Mouse (Mus musculus): ENCODE data around the gene Amacr.
A peak's percentile ranks its signal among the peaks of the same experiment; 100 is the strongest.
"Not testable (repeated sequence)": the region's sequence is repeated elsewhere in the genome, so short reads cannot be mapped to it uniquely, and the experiment has no call there.

Gene Amacr

GRCm38 (mm10) chr15:10981377-10982063 is at the start of gene Amacr:
Gene Amacr, plus strand, starts transcription at chr15:10981756.
- DNase-seq (ENCODE audit: low spot score), result peak; percentile 88

- DNase-seq (ENCODE audit: low spot score), result no peak
Observed at GRCm38 (mm10) chr15:10933930-10934329, 47.6 kb upstream of the Amacr start.

DNA sequence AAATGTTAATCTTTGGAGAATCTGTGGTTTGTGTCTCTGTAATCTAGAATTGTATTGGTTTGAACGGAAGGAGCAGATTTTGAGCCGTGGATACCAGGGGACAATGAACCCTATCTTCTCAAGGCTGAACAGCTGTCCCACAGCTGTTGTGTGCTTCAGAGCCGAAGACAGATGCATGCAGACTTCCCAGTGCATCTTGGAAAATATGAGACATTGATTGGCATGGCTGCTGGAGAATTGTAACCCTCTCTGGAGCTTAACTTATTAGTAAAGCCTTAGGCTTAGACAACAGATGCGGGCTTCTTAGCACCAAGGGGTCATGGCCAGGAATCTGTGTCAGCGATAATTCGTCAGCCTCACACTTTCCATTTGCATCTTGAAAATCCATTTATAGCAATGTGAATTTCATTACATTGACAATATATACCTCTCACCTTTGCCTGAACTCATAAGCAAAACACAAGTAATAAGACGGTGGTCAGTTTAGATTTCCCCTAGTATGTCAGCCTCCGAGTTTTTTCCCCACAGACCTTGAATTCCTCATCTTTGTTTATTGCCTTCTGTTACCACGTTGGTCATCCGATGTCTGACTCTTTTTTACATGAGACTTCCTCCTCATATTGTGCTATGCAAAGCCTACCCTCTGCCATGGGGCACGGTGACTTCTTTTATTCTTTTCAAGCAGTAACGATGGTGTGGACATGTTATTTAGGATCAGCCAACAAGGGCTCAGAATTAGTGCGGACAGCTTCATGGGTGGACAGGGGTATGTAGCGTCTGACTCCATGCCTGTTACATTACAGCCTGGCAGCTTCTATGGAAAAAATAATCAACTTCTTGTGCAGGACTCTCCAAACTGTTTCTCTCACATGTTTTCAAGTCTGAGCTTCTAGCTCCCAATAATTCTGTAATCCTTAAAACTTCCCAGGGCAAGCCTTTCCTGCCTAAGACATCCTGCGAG is 41.1 kb upstream of the Amacr start:
- DNase-seq (ENCODE audit: low spot score), result no peak

GRCm38 (mm10) chr15:10941901-10942300 is 39.7 kb upstream of the Amacr start:
- no peak for DNase-seq (ENCODE audit: low spot score)

DNA sequence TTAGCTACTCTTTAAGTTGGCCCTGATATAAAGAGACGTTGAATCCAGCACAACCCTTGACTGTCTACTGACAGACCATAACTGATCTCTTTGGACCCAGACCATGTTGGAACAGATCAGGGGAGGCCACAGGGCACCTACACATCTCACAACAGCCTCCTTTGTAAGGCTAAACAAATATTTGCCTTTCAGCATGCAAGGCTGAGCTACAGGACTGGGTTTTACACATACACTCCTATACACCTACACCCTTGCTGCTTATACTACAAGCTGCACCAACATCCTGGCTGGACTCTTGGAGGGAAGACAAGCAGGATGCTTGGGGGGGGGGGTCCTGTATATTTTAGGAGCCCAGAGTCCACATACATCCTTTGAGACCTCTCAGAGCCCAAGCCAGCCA is 33.7 kb upstream of the Amacr start:
- no peak for DNase-seq (ENCODE audit: low spot score)

DNA sequence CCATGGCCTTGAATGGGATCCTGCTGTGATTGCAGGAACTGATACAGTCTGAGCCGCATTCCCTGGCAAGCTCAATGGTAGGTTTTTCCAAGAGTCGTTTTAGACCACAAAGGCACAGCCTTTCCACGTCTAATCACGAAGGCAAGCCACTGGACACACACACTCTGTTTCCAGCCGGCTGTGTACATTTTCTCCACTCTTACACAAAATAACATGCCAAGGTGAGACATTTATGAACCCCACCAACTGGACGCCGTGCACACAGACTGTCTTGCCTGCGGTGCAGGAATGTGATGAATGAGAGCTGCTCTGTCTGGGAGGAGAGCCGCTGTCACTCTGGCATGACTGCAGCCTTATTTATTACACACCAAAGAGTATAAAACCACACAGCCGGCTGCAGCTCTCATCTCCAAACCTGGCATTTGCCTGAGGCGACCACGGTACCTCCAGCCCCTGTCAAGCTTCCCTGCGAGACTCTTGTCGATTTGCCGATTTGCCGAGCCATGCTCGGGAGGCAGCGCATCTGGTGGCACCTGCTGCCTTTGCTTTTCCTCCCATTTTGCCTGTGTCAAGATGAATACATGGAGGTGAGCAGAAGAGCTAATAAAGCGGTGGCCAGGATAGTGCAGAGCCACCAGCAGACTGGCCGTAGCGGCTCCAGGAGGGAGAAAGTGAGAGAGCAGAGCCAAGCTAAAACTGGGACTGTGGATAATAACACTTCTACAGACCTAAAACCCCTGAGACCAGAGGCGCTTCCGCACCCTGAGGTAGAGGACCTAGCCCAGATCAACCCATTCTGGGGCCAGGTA is 29.4 kb upstream of the Amacr start, which contains the start of gene C1qtnf3:
TSS of gene C1qtnf3 (plus strand) at position 382 of the 809 bp plus-strand sequence.
- no peak for DNase-seq (ENCODE audit: low spot score)

GRCm38 (mm10) chr15:10952760-10953305 is 28.7 kb upstream of the Amacr start:
- DNase-seq (ENCODE audit: low spot score), result no peak

GRCm38 (mm10) chr15:10953465-10953864 is 28.1 kb upstream of the Amacr start:
- no peak for DNase-seq (ENCODE audit: low spot score)

DNA sequence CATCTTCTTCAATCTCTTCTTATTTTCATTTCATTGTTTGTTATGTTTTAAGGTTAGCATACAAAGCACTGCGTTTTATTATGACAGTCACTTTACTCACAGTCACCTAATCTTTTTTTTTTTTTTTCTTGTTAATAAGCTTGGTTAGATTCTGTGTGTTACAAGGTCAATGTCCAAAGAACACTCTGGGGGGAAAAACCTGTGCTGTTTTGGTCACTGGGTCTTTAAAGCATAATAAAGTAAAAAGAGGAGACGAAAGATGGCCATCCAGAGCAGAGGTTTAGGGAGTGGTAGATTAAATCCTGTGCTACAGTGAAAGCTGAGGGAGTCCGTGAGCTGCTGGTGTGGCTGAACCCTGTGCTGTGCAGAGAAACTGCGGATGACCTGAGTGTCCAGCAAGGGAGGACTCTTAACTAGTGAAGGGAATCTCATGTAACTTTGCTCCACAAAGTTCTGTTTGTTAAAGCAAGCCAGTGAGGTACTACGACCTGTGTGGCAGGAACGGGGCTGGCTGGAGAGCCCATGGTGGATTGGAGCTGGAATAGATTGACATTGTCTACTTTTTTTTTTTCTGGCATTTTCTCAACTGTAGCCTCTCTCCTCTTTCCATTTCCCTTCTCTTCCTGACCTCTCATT is 27.1 kb upstream of the Amacr start:
- no peak for DNase-seq (ENCODE audit: low spot score)

GRCm38 (mm10) chr15:10955156-10955555 is 26.4 kb upstream of the Amacr start:
- DNase-seq (ENCODE audit: low spot score), result no peak

DNA sequence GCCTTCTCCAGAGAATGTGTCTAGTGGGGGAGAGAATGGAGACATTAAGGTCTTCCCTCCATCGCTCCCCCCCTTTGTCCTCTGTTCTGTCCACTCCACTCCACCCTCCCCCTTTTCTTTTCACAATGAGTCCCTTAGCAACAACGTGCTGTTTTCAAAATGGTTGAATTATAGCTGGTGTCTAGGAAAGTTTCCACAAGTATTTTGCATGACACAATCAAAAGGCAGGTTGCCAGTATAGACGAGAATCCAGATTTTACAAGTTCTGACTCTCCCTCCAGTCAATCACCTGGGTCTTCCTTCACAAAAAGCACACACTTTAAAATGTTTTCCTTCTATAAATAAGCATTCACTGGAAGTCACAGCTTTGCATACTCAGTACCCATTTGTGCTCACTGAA is 24.9 kb upstream of the Amacr start:
- no peak for DNase-seq (ENCODE audit: low spot score)

GRCm38 (mm10) chr15:10959277-10960026 is 22.1 kb upstream of the Amacr start:
- DNase-seq (ENCODE audit: low spot score), result no peak

DNA sequence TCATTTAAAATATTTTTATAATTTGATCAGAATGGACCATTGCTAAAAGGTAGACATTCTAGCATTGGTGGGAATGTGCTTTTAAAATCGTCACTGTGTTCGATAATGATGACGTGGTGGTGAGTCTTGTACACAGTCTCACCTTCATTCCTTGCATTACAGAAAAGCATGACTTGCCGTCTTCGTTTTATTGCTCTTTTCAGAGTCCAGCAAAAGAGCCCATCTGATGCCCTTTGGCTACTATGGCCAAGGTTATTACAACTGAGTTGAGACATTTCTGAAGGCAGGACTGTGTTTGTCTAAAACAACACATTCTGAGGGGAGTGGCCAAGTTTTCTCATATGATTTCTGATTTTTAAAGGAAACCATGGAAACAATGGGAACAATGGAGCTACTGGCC is 21.3 kb upstream of the Amacr start:
- no peak for DNase-seq (ENCODE audit: low spot score)

DNA sequence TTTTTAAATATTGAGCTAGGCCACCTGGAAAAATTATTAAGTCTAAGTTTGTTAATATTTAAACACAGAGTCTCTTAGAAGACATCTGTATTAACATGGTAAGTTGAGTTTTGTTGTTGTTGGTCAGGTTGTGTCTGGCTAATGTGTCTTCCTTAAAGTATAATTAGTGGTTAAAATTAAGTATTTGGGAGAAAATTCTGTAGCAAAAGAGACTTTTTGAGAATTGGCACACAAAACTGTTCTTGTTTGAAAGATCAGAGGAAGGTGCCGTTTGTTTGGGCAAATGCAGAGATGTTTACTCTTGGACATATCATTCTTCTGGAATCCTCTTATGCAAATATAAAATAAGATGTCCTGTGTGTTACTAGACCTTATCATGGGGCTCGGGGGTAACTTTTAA is 19.0 kb upstream of the Amacr start:
- no peak for DNase-seq (ENCODE audit: low spot score)

DNA sequence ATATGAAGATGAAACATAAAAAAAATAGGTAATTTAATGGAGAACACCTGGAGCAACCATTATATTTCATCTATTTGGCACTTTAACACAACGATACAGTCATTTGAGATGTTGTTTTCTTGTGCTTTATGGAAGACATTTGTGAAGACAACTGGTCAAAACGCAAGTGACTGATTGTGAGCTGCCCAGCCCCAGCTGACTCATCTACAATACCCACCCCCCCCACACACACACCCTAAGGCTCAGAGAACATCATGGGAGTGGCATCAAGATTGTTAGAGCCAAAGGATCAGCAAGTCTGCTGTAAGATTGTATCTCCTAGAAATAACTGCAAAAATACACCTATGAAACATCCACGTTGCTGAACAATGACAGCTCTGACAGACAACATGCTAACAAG is 12.1 kb upstream of the Amacr start:
- DNase-seq (ENCODE audit: low spot score), result no peak

DNA sequence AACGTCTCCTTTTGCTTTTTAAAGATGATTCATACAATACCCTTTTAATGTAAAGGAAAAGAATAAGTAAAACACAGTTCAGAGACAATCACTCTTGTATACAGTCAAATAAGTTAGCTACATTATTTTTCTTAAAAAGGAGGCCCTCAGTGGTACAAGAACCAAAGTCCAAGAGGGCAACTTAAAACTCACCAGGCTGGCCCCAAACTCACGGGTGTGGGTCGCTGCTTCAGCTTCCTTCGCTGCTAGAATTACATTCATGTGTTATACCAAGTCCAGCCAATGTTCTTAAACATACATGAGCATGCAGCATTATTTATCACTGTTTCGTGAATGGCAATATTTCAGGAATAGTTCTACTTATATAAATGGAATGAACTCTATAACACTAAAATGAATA is 10.8 kb upstream of the Amacr start:
- no peak for DNase-seq (ENCODE audit: low spot score)

GRCm38 (mm10) chr15:10977151-10977550 is 4.4 kb upstream of the Amacr start:
- no peak for DNase-seq (ENCODE audit: low spot score)

DNA sequence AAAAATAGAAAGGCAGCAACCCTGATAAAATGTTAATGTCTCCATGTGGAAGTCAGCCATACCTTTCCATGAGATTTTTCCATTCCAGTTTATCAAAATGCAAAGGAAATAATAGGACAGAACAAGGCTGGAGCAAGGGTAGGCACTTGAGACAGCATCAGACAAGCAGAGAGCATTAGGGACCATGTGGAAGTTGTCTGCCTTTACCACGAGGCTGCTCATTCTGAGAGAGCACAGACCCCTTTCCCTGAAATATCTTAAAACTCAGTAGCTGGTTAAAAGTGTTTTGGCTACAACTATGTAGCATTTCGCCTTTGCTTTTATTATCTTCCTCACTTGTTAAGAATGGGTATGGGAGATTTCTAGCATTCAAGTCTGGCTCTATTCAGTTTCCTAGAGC is 844 bp upstream of the Amacr start:
- DNase-seq (ENCODE audit: low spot score), result no peak

DNA sequence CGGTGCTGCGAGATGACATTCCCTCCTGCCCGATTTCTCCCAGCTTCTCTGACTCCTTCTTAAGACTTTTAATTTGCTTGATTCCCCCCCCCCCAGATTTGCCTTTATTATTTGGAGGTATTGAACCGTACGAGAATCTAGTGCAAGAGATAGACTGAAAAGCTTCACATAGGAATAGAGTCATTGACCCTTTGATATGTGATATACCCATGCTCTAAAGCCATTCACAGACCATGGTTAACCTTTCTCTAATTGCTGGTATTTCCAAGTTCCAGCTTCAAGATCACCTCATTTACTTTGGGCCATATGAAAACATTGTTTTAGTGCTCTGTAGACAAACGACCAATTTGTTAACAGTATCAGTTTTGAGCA is 494 bp downstream of the Amacr start:
- no peak for DNase-seq (ENCODE audit: low spot score)

GRCm38 (mm10) chr15:10985756-10986155 is 4.2 kb downstream of the Amacr start:
- no peak for DNase-seq (ENCODE audit: low spot score)

DNA sequence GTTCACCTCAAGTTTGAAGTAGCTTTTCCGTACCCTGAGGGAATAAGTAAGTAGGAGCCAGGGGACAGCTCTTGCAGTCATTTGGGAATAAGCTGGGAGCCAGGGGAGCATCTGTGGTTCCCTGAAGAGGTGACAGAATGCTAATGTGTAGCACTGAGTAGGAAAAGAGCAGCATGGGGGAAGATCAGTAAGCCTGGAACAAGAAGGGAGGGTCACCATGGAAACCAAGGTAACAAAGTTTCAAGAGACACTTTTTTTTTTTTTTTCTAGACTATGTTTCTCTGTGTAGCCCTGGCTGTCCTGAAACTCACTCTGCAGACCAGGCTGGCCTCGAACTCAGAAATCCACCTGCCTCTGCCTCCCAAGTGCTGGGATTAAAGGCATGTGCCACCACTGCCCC is 4.9 kb downstream of the Amacr start:
- not testable (repeated sequence) for DNase-seq (ENCODE audit: low spot score)

Measured in ovary, postnatal 36 days (tissue).